Mouse (Mus musculus) spleen, postnatal 10 days (tissue): ENCODE data around the gene Gtf2a2.
"Not testable (repeated sequence)": the region's sequence is repeated elsewhere in the genome, so short reads cannot be mapped to it uniquely, and the experiment has no call there.

Experiments
- DNase-seq, 2 experiments: peaks; one replicate each; pipeline ENCODE4 v3.0.0; 2021 to 2022; ENCODE audit warnings: low spot score in 2 of 2

Gene Gtf2a2

GRCm38 (mm10) chr9:70021610-70022009 is 9.3 kb downstream of the Gtf2a2 start:
- no peak for DNase-seq

GRCm38 (mm10) chr9:70022083-70022482 is 9.7 kb downstream of the Gtf2a2 start:
- no peak for DNase-seq

- DNase-seq, result not testable (repeated sequence)
Measured at GRCm38 (mm10) chr9:70023615-70024014, 11.3 kb downstream of the Gtf2a2 start.

- no peak for DNase-seq
Measured at GRCm38 (mm10) chr9:70024648-70025047, 12.3 kb downstream of the Gtf2a2 start.

- no peak for DNase-seq
Measured at GRCm38 (mm10) chr9:70025365-70026012, 13.1 kb downstream of the Gtf2a2 start.

GRCm38 (mm10) chr9:70032167-70032566 is 19.8 kb downstream of the Gtf2a2 start:
- DNase-seq, result no peak

- no peak for DNase-seq
Measured at GRCm38 (mm10) chr9:70033056-70033455, 20.7 kb downstream of the Gtf2a2 start.

GRCm38 (mm10) chr9:70034702-70035101 is 22.4 kb downstream of the Gtf2a2 start:
- DNase-seq, result no peak

- DNase-seq, result no peak
Measured at GRCm38 (mm10) chr9:70036646-70037045, 24.3 kb downstream of the Gtf2a2 start.

- no peak for DNase-seq
Measured at GRCm38 (mm10) chr9:70037988-70038387, 25.6 kb downstream of the Gtf2a2 start, which contains the start of gene Gcnt3. TSS of gene Gcnt3 (minus strand) at chr9:70038088.

- no peak for DNase-seq
Measured at GRCm38 (mm10) chr9:70039597-70040385, 27.4 kb downstream of the Gtf2a2 start.

- no peak for DNase-seq
Measured at GRCm38 (mm10) chr9:70040570-70040969, 28.2 kb downstream of the Gtf2a2 start.

- DNase-seq, result no peak
Measured at GRCm38 (mm10) chr9:70042137-70042536, 29.8 kb downstream of the Gtf2a2 start.

- no peak for DNase-seq
Measured at GRCm38 (mm10) chr9:70042935-70043334, 30.6 kb downstream of the Gtf2a2 start.

GRCm38 (mm10) chr9:70044865-70045264 is 32.5 kb downstream of the Gtf2a2 start:
- DNase-seq, result no peak

GRCm38 (mm10) chr9:70046255-70046654 is 33.9 kb downstream of the Gtf2a2 start:
- DNase-seq, result no peak

GRCm38 (mm10) chr9:70047839-70048238 is 35.5 kb downstream of the Gtf2a2 start:
- no peak for DNase-seq

- DNase-seq, result no peak
Measured at GRCm38 (mm10) chr9:70048280-70048679, 35.9 kb downstream of the Gtf2a2 start.

- DNase-seq, result no peak
Measured at GRCm38 (mm10) chr9:70048751-70049415, 36.5 kb downstream of the Gtf2a2 start.

- DNase-seq, result no peak
Measured at GRCm38 (mm10) chr9:70049416-70049783, 37.0 kb downstream of the Gtf2a2 start.

GRCm38 (mm10) chr9:70049839-70050238 is 37.5 kb downstream of the Gtf2a2 start:
- DNase-seq, result no peak

- DNase-seq, result no peak
Measured at GRCm38 (mm10) chr9:70052730-70053129, 40.4 kb downstream of the Gtf2a2 start.

- DNase-seq, result no peak
Measured at GRCm38 (mm10) chr9:70053411-70053810, 41.1 kb downstream of the Gtf2a2 start.
